Mouse (Mus musculus) 3134 (cell line): ENCODE data around the gene Bag6.
"Not testable (repeated sequence)": the region's sequence is repeated elsewhere in the genome, so short reads cannot be mapped to it uniquely, and the experiment has no call there.

Source experiments
- DNase-seq: peaks from one replicate; pipeline ENCODE4 v3.0.0-alpha.2; 2011; ENCODE audit warnings: low spot score; ENCODE audit not compliant: insufficient read length; ENCODE audit errors: extremely low read depth

Bag6 gene

GRCm38 (mm10) chr17:35108097-35108496, 26.9 kb upstream of the Bag6 start, which contains the start of gene Ly6g5c:
Gene Ly6g5c (plus strand): TSS chr17:35108279.
- no peak for DNase-seq

GRCm38 (mm10) chr17:35111774-35112173, 23.2 kb upstream of the Bag6 start:
- DNase-seq = no peak

GRCm38 (mm10) chr17:35115046-35116019, 19.6 kb upstream of the Bag6 start, which contains the start of gene Ly6g5b:
Gene Ly6g5b (minus strand): TSS chr17:35115428.
- no peak for DNase-seq

- DNase-seq = no peak
Measured at GRCm38 (mm10) chr17:35120745-35121142, 14.2 kb upstream of the Bag6 start.

- peak; percentile 100 for DNase-seq
Measured at GRCm38 (mm10) chr17:35121143-35121799, 13.7 kb upstream of the Bag6 start, which contains the start of gene Gpank1. Gene Gpank1 (plus strand): TSS chr17:35121455.

GRCm38 (mm10) chr17:35121871-35122303, 13.1 kb upstream of the Bag6 start, which contains the start of gene Csnk2b:
Gene Csnk2b (minus strand): TSS chr17:35122053.
- no peak for DNase-seq

GRCm38 (mm10) chr17:35123287-35123686, 11.7 kb upstream of the Bag6 start:
- not testable (repeated sequence) for DNase-seq

- DNase-seq = not testable (repeated sequence)
Measured at GRCm38 (mm10) chr17:35124261-35124896, 10.6 kb upstream of the Bag6 start.

GRCm38 (mm10) chr17:35125081-35125480, 9.9 kb upstream of the Bag6 start:
- DNase-seq = no peak

GRCm38 (mm10) chr17:35125578-35125977, 9.4 kb upstream of the Bag6 start:
- DNase-seq = no peak

- peak; percentile 87 for DNase-seq
Measured at GRCm38 (mm10) chr17:35126206-35126611, 8.8 kb upstream of the Bag6 start, which contains the start of gene D17H6S53E. Gene D17H6S53E (plus strand): TSS chr17:35126373.

GRCm38 (mm10) chr17:35127017-35127416, 8.0 kb upstream of the Bag6 start:
- no peak for DNase-seq

- no peak for DNase-seq
Measured at GRCm38 (mm10) chr17:35128996-35129395, 6.0 kb upstream of the Bag6 start.

- no peak for DNase-seq
Measured at GRCm38 (mm10) chr17:35131038-35131437, 3.9 kb upstream of the Bag6 start.

- no peak for DNase-seq
Measured at GRCm38 (mm10) chr17:35131500-35132173, 3.3 kb upstream of the Bag6 start, which contains the start of gene Apom. Gene Apom (minus strand): TSS chr17:35132050.

GRCm38 (mm10) chr17:35132174-35132560, 2.8 kb upstream of the Bag6 start:
- DNase-seq = no peak

GRCm38 (mm10) chr17:35133517-35133916, 1.5 kb upstream of the Bag6 start:
- DNase-seq = no peak

GRCm38 (mm10) chr17:35135591-35136320, 778 bp downstream of the Bag6 start:
- no peak for DNase-seq

- no peak for DNase-seq
Measured at GRCm38 (mm10) chr17:35139269-35139668, 4.3 kb downstream of the Bag6 start.
